Mouse (Mus musculus) CH12.LX (cell line): Measurements from ENCODE around the gene Gm13695. TPM values are rescaled to one million over a fixed set of nuclear protein-coding genes. Genes with fewer than 3 reads are reported as not detected.
A peak's percentile ranks its signal among the peaks of the same experiment; 100 is the strongest.

Experiments used
- DNase-seq: peaks from one replicate; pipeline ENCODE4 v3.0.0-alpha.2; 2013; ENCODE audit errors: extremely low read depth
- H3K27ac ChIP-seq: 2 replicates; pipeline ENCODE4 v1.5.1; 2012; ENCODE audit warnings: low read depth, mild to moderate bottlenecking, control low read depth, moderate library complexity; ENCODE audit not compliant: insufficient read depth
- H3K27me3 ChIP-seq: replicated peaks from 2 replicates; pipeline ENCODE3; 2012; ENCODE audit warnings: inconsistent platforms
- H3K36me3 ChIP-seq, 2 experiments: replicated peaks in 1 of 2; 2 replicates each; pipeline versions ENCODE3 to v1.6.1; 2012; ENCODE audit warnings: inconsistent platforms in 1 of 2, low read length in 1 of 2, mild to moderate bottlenecking in 1 of 2, mixed read lengths in 1 of 2, moderate library complexity in 1 of 2; ENCODE audit not compliant: control insufficient read depth in 1 of 2, insufficient read depth in 1 of 2
- H3K4me1 ChIP-seq, 2 experiments: 2 replicates each; pipeline ENCODE4 v1.6.1; 2012; ENCODE audit warnings: inconsistent platforms in 1 of 2, moderate library complexity in 1 of 2; ENCODE audit not compliant: insufficient read depth in 2 of 2, control insufficient read depth in 1 of 2
- H3K4me2 ChIP-seq: 2 replicates; pipeline ENCODE4 v1.6.1; 2012; ENCODE audit warnings: low read depth, mild to moderate bottlenecking, control low read depth; ENCODE audit not compliant: poor library complexity, insufficient read depth, severe bottlenecking
- H3K4me3 ChIP-seq, 3 experiments: fragments of 150-350 bp in 1 of 3; sonication (generic) in 1 of 3; replicated peaks in 1 of 3; 2 replicates each; pipeline versions ENCODE3 to v1.5.1; 2011 to 2012; ENCODE audit warnings: low read depth in 2 of 3, low read length in 2 of 3, mild to moderate bottlenecking in 2 of 3, moderate library complexity in 2 of 3, control low read depth in 1 of 3, improper control_type of control experiment in 1 of 3, inconsistent platforms in 1 of 3, mixed read lengths in 1 of 3; ENCODE audit not compliant: poor library complexity in 1 of 3
- H3K79me2 ChIP-seq: replicated peaks from 2 replicates; pipeline ENCODE4 v1.6.1; 2012; ENCODE audit warnings: mild to moderate bottlenecking, moderate library complexity; ENCODE audit not compliant: control insufficient read depth, poor library complexity, insufficient read depth, severe bottlenecking; ENCODE audit errors: extremely low read depth
- H3K9ac ChIP-seq: 2 replicates; pipeline ENCODE4 v1.6.1; 2012; ENCODE audit warnings: low read depth, mild to moderate bottlenecking, control low read depth, moderate library complexity; ENCODE audit not compliant: insufficient read depth
- H3K9me3 ChIP-seq: replicated peaks from 2 replicates; pipeline ENCODE3; 2012; ENCODE audit warnings: low read length, inconsistent platforms, mixed read lengths
- CHD1 ChIP-seq: IDR thresholded peaks from 2 replicates; pipeline ENCODE4 v1.6.1; 2012; ENCODE audit warnings: low read depth, low read length, improper control_type of control experiment, inconsistent platforms
- CHD2 ChIP-seq: IDR thresholded peaks from 2 replicates; pipeline ENCODE4 v1.6.1; 2011; ENCODE audit warnings: low read length, improper control_type of control experiment
- CTCF ChIP-seq, 2 experiments: IDR thresholded peaks in 1 of 2; conservative IDR thresholded peaks in 1 of 2; 2 replicates each; pipeline ENCODE4 v1.5.1; 2011 to 2012; ENCODE audit warnings: low read depth in 2 of 2, low read length in 2 of 2, improper control_type of control experiment in 1 of 2, inconsistent platforms in 1 of 2, mild to moderate bottlenecking in 1 of 2, moderate library complexity in 1 of 2
- EP300 ChIP-seq: IDR thresholded peaks from 2 replicates; pipeline ENCODE4 v1.6.1; 2011; ENCODE audit warnings: low read length, improper control_type of control experiment
- ETS1 ChIP-seq: conservative IDR thresholded peaks from 2 replicates; pipeline ENCODE4 v1.6.1; 2012; ENCODE audit warnings: low read depth, mild to moderate bottlenecking, inconsistent platforms, low read length, improper control_type of control experiment, moderate library complexity
- GABPA ChIP-seq: IDR thresholded peaks from 2 replicates; pipeline ENCODE4 v1.6.1; 2012; ENCODE audit warnings: low read depth, low read length, improper control_type of control experiment, inconsistent platforms; ENCODE audit not compliant: insufficient replicate concordance
- IRF4 ChIP-seq: IDR thresholded peaks from 2 replicates; pipeline ENCODE4 v1.6.1; 2014; ENCODE audit warnings: low read depth, mild to moderate bottlenecking, inconsistent platforms, low read length, improper control_type of control experiment
- JUN ChIP-seq: IDR thresholded peaks from 2 replicates; pipeline ENCODE4 v1.6.1; 2011; ENCODE audit warnings: low read depth, mild to moderate bottlenecking, low read length, improper control_type of control experiment, moderate library complexity; ENCODE audit not compliant: insufficient read depth
- JUND ChIP-seq: conservative IDR thresholded peaks from 2 replicates; pipeline ENCODE4 v1.6.1; 2011; ENCODE audit warnings: low read depth, low read length, improper control_type of control experiment
- MAX ChIP-seq: IDR thresholded peaks from 2 replicates; pipeline ENCODE4 v1.6.1; 2011; ENCODE audit warnings: low read length, improper control_type of control experiment
- MEF2A ChIP-seq: IDR thresholded peaks from 2 replicates; pipeline ENCODE4 v1.6.1; 2014; ENCODE audit warnings: low read depth, mild to moderate bottlenecking, inconsistent platforms, low read length, improper control_type of control experiment, borderline replicate concordance
- MXI1 ChIP-seq: IDR thresholded peaks from 2 replicates; pipeline ENCODE4 v1.6.1; 2011; ENCODE audit warnings: mild to moderate bottlenecking, low read depth, low read length, improper control_type of control experiment
- MYC ChIP-seq: IDR thresholded peaks from 2 replicates; pipeline ENCODE4 v1.6.1; 2011; ENCODE audit warnings: low read depth, mild to moderate bottlenecking, improper control_type of control experiment, low read length
- NELFE ChIP-seq: IDR thresholded peaks from 2 replicates; pipeline ENCODE4 v1.6.1; 2011; ENCODE audit warnings: low read depth, low read length, improper control_type of control experiment
- PAX5 ChIP-seq: IDR thresholded peaks from 2 replicates; pipeline ENCODE4 v1.6.1; 2012; ENCODE audit warnings: low read length, inconsistent platforms, mixed read lengths
- POLR2AphosphoS2 ChIP-seq: IDR thresholded peaks from 2 replicates; pipeline ENCODE4 v1.6.1; 2011; ENCODE audit warnings: low read depth, low read length, improper control_type of control experiment
- RAD21 ChIP-seq: IDR thresholded peaks from 2 replicates; pipeline ENCODE4 v1.6.1; 2011; ENCODE audit warnings: low read depth, mild to moderate bottlenecking, low read length, improper control_type of control experiment, moderate library complexity
- SIN3A ChIP-seq: IDR thresholded peaks from 2 replicates; pipeline ENCODE4 v1.6.1; 2012; ENCODE audit warnings: low read length, improper control_type of control experiment, inconsistent platforms
- SMC3 ChIP-seq: IDR thresholded peaks from 2 replicates; pipeline ENCODE4 v1.6.1; 2011; ENCODE audit warnings: low read depth, low read length, improper control_type of control experiment
- TBP ChIP-seq: conservative IDR thresholded peaks from 2 replicates; pipeline ENCODE4 v1.6.1; 2011; ENCODE audit warnings: low read depth, low read length, improper control_type of control experiment
- USF2 ChIP-seq: conservative IDR thresholded peaks from 2 replicates; pipeline ENCODE4 v1.6.1; 2011; ENCODE audit warnings: low read depth, low read length, improper control_type of control experiment
- ZKSCAN1 ChIP-seq: IDR thresholded peaks from 2 replicates; pipeline ENCODE4 v1.6.1; 2012; ENCODE audit warnings: low read depth, inconsistent platforms, low read length, improper control_type of control experiment, borderline replicate concordance
- ZMIZ1 ChIP-seq: IDR thresholded peaks from 2 replicates; pipeline ENCODE4 v1.6.1; 2012; ENCODE audit warnings: low read depth, mild to moderate bottlenecking, inconsistent platforms, low read length, improper control_type of control experiment
- ZNF384 ChIP-seq: IDR thresholded peaks from 2 replicates; pipeline ENCODE4 v1.6.1; 2012; ENCODE audit warnings: low read depth, low read length, improper control_type of control experiment, inconsistent platforms
- dilution Hi-C: fragments of 300-500 bp; cut with MboI; formaldehyde crosslinking; loops from 2 replicates; pipeline ENCODE4 v1.14.3; 2020; ENCODE audit warnings: low sequenced_read_pairs; ENCODE audit not compliant: extremely low pct_unique_long_range_greater_than_20kb, extremely low pct_ligation_motif_present
- in situ Hi-C: fragments of 300-500 bp; cut with MboI; formaldehyde crosslinking; loops from 3 replicates; pipeline ENCODE4 v1.14.3; 2019; ENCODE audit warnings: low sequenced_read_pairs, low pct_ligation_motif_present, low pct_unique_long_range_greater_than_20kb, mixed read lengths
- polyA plus RNA-seq: library from polyadenylated mRNA; unstranded; fragments of >175 nt; gene quantifications from 2 replicates; pipeline ENCODE4 v1.2.1, GENCODE M21; 2012; ENCODE audit warnings: low read depth; ENCODE audit not compliant: insufficient read length
- total RNA-seq, 2 experiments: library from RNA; depleted of rRNA; stranded (reverse); fragments of 300-350 nt in 1 of 2; fragments of >200 nt in 1 of 2; gene quantifications; 2 replicates each; pipeline ENCODE4 v1.2.3; 2012 to 2014

The Gm13695 gene
- total and polyA plus RNA-seq, 3 experiments = 0.04 TPM; not detected in 2

DNA sequence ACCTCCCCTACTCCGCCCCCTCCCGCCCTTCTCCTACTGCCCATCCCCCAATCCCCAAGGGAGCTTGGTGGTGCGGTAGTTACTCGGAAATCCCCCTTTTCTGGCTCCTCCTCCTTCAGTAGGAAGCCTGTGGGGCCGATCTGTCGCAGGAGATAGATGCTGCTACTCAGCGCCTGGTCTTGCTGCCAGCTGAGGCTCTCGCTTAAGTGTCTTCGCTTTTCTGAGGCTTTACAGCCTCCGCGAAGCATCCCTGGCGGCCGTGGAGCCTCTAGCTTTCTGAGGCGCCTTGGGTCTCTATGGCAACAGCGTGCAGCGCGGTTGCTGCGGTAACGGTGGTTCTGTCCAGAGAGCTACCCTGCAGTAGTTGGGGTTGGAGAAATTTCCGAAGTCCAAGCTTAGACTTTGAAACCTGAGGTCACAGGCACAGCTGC lies 26.2 kb upstream of the Gm13695 start, which contains the start of gene Zswim2 (continued):
- peak; percentile 38; the same call in 1 of the 2 replicates for TF ChIP-seq IRF4
- no peak for TF ChIP-seq ZNF384
- TF ChIP-seq SIN3A = peak; percentile 84
- no peak for TF ChIP-seq ZKSCAN1
- TF ChIP-seq PAX5 = no peak
- TF ChIP-seq USF2 = no peak
- no peak for TF ChIP-seq NELFE
- peak; percentile 84 for TF ChIP-seq CHD2
- TF ChIP-seq MXI1 = peak; percentile 97
- TF ChIP-seq GABPA = no peak
- TF ChIP-seq JUN = no peak
- no peak for TF ChIP-seq ZMIZ1
- TF ChIP-seq ETS1 = no peak
- no peak for TF ChIP-seq TBP
- TF ChIP-seq MAX = no peak
- TF ChIP-seq POLR2AphosphoS2 = no peak
- TF ChIP-seq CHD1 = no peak
- TF ChIP-seq EP300 = peak; percentile 39; the same call in 1 of the 2 replicates
- TF ChIP-seq MYC = no peak

DNA sequence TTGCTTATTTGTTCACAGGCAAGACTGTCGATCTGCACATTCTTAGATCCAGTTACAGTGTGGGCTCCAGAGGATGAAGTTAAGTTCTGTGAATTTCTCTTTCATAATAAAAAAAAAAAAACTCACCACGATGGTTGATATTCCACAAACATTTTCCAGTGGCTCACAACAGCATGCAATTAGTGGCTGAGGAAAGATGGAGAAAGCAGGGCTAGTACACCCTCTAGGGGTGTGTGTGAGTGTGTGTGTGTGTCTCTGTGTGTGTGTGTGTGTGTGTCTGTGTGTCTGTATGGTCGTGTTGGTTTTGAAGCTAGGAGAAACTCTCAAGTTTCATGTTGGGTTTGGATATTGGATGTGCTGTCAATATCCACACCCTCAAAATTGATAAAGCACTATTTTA lies 25.7 kb upstream of the Gm13695 start:
- Histone ChIP-seq H3K79me2 (no peaks in the 10 kb centered on the region), H3K27ac (no peak overlapping the region), H3K4me3 (peak overlapping the region; percentile 15 to 56 (median 23))
- in situ Hi-C loops = loop anchor here (25.0 kb wide), 1 partner anchor 129 kb away; the partner anchor contains the start of gene Fam171b
- TF ChIP-seq IRF4 (no peak), RAD21 (peak; percentile 31), PAX5 (no peak), ZNF384 (peak; percentile 57; the same call in 1 of the 2 replicates), JUND (no peak), SIN3A (no peak), SMC3 (peak; percentile 26), MEF2A (no peak), CTCF (conservative IDR thresholded peaks at IDR 0.05 in 1 of 2, IDR thresholded peaks at IDR 0.05 in 1 of 2; ENCODE audit: low read depth in 2 of 2, low read length in 2 of 2) (peak in 1 of 2 experiments; percentile 47; a peak in 2 of 4 replicates)
- TF ChIP-seq, all 38 proteins: peak for 4
- H3K9ac ChIP-seq = 0 out of 2 replicates have a peak overlapping the region, but pooled peaks have one; percentile 3
- no peaks in the 10 kb centered on the region for H3K36me3 ChIP-seq
- H3K4me1 ChIP-seq = peaks cover 2 to 20% of the 10 kb centered on the region in 2 experiments; a peak in 3 of 4 replicates
- no peak for DNase-seq
- no peaks in the 10 kb centered on the region for H3K9me3 ChIP-seq
- no peaks in the 10 kb centered on the region for H3K27me3 ChIP-seq
- dilution Hi-C loops = no loop called here
- H3K4me2 ChIP-seq = peak overlapping the region; percentile 77
